Mouse (Mus musculus) embryonic facial prominence, embryonic 11.5 days (tissue): ENCODE results near the gene Vti1a. TPM values are rescaled to one million over a fixed set of nuclear protein-coding genes. Genes with fewer than 3 reads are reported as not detected.

Source experiments
- ATAC-seq: fragments of 200-750 bp; cut with Nextera tagmentation; replicated peaks from 2 replicates; pipeline ENCODE4 v1.8.0; 2017; ENCODE audit warnings: low read depth; ENCODE audit not compliant: insufficient number of reproducible peaks, low FRiP score, low TSS enrichment
- DNase-seq: peaks from one replicate; pipeline ENCODE4 v3.0.0-alpha.2; 2015; ENCODE audit warnings: low spot score
- H3K27ac ChIP-seq: fragments of 300-500 bp; sonication (generic); replicated peaks from 2 replicates; pipeline ENCODE4 v1.5.1; 2014; ENCODE audit warnings: mild to moderate bottlenecking, low read depth, low read length, control low read depth
- H3K27me3 ChIP-seq: fragments of 300-500 bp; sonication (generic); 2 replicates; pipeline ENCODE4 v1.6.1; 2014; ENCODE audit warnings: mild to moderate bottlenecking, low read length, moderate library complexity, mixed read lengths; ENCODE audit not compliant: control insufficient read depth, insufficient read depth
- H3K36me3 ChIP-seq: fragments of 300-500 bp; sonication (generic); replicated peaks from 2 replicates; pipeline ENCODE4 v1.6.1; 2014; ENCODE audit warnings: low read depth, mild to moderate bottlenecking, low read length, moderate library complexity, mixed read lengths; ENCODE audit not compliant: control insufficient read depth, insufficient read depth
- H3K4me1 ChIP-seq: fragments of 300-500 bp; sonication (generic); 2 replicates; pipeline ENCODE4 v1.6.1; 2014; ENCODE audit warnings: low read length, mixed read lengths; ENCODE audit not compliant: control insufficient read depth, insufficient read depth
- H3K4me2 ChIP-seq: fragments of 300-500 bp; sonication (generic); 2 replicates; pipeline ENCODE4 v1.6.1; 2014; ENCODE audit warnings: low read depth, mild to moderate bottlenecking, control low read depth, low read length, moderate library complexity
- H3K4me3 ChIP-seq: fragments of 300-500 bp; sonication (generic); 2 replicates; pipeline ENCODE4 v1.5.1; 2014; ENCODE audit warnings: low read depth, low read length, control low read depth
- H3K9ac ChIP-seq: fragments of 300-500 bp; sonication (generic); replicated peaks from 2 replicates; pipeline ENCODE4 v1.6.1; 2014; ENCODE audit warnings: mild to moderate bottlenecking, control low read depth, low read length
- H3K9me3 ChIP-seq: fragments of 300-500 bp; sonication (generic); replicated peaks from 2 replicates; pipeline ENCODE4 v1.6.1; 2016; ENCODE audit warnings: mild to moderate bottlenecking, low read length, inconsistent platforms, mixed read lengths; ENCODE audit not compliant: control insufficient read depth
- WGBS: fragments of 180-500 bp; shearing (Covaris S2); extraction: QIAGEN DNeasy Blood & Tissue Kit; methylation state at CpG from one replicate; pipeline ENCODE4 v1.1.7; 2014; 5-methylcytosine and 5-hydroxymethylcytosine counted together
- polyA plus RNA-seq: library from polyadenylated mRNA; unstranded; fragments of >200 nt; fragmentation: Nextera tagmentation; extraction: Ambion mirVana; gene quantifications from 2 replicates; pipeline ENCODE4 v1.2.1, GENCODE M21; 2014

Vti1a gene
- polyA plus RNA-seq, 1 experiment from 2014 or later: 22.4 TPM

- Histone ChIP-seq H3K9ac (no peak overlapping the region), H3K27ac (no peak overlapping the region), H3K27me3 (no peaks in the 10 kb centered on the region), H3K4me3 (no peak overlapping the region), H3K4me1 (no peaks in the 10 kb centered on the region), H3K9me3 (no peaks in the 10 kb centered on the region), H3K4me2 (no peak overlapping the region), H3K36me3 (no peaks in the 10 kb centered on the region)
- WGBS: 65% methylated on average over 21 of the region's 21 CpGs
- no peak for DNase-seq
- no peak for ATAC-seq
These were observed 153.4 kb downstream of the Vti1a start for GRCm38 (mm10) chr19:55469301-55470051.

- ATAC-seq: no peak
- no peaks in the 10 kb centered on the region for H3K36me3 ChIP-seq
- DNase-seq: no peak
- no peak overlapping the region for H3K9ac ChIP-seq
- H3K4me1 ChIP-seq: no peaks in the 10 kb centered on the region
- H3K27me3 ChIP-seq: no peaks in the 10 kb centered on the region
- no peak overlapping the region for H3K4me3 ChIP-seq
- no peaks in the 10 kb centered on the region for H3K9me3 ChIP-seq
- no peak overlapping the region for H3K4me2 ChIP-seq
- no peak overlapping the region for H3K27ac ChIP-seq
- 86% methylated on average over 8 of the region's 8 CpGs for WGBS
These were observed 156.5 kb downstream of the Vti1a start for GRCm38 (mm10) chr19:55472582-55472981.

- H3K9ac ChIP-seq: no peak overlapping the region
- DNase-seq (no peak), ATAC-seq (no peak)
- no peaks in the 10 kb centered on the region for H3K9me3 ChIP-seq
- H3K4me1 ChIP-seq: no peaks in the 10 kb centered on the region
- no peak overlapping the region for H3K4me3 ChIP-seq
- H3K36me3 ChIP-seq: no peaks in the 10 kb centered on the region
- H3K4me2 ChIP-seq: no peak overlapping the region
- no peaks in the 10 kb centered on the region for H3K27me3 ChIP-seq
- WGBS: 83% methylated on average over 6 of the region's 6 CpGs
- H3K27ac ChIP-seq: no peak overlapping the region
These were observed 158.1 kb downstream of the Vti1a start for GRCm38 (mm10) chr19:55474225-55474624.

- H3K9ac ChIP-seq: no peak overlapping the region
- no peak for DNase-seq
- no peaks in the 10 kb centered on the region for H3K9me3 ChIP-seq
- H3K27me3 ChIP-seq: no peaks in the 10 kb centered on the region
- no peak overlapping the region for H3K4me3 ChIP-seq
- no peaks in the 10 kb centered on the region for H3K4me1 ChIP-seq
- WGBS: 90% methylated on average over 5 of the region's 5 CpGs
- no peak for ATAC-seq
- H3K27ac ChIP-seq: no peak overlapping the region
- H3K4me2 ChIP-seq: no peak overlapping the region
- no peaks in the 10 kb centered on the region for H3K36me3 ChIP-seq
These were observed 164.4 kb downstream of the Vti1a start for GRCm38 (mm10) chr19:55480526-55480925.

GRCm38 (mm10) chr19:55481308-55481707 is 165.2 kb downstream of the Vti1a start:
- DNase-seq (no peak), ATAC-seq (no peak)
- WGBS: 46% methylated on average over 5 of the region's 5 CpGs
- H3K9me3 ChIP-seq: no peaks in the 10 kb centered on the region
- H3K4me3 ChIP-seq: no peak overlapping the region
- no peaks in the 10 kb centered on the region for H3K4me1 ChIP-seq
- H3K36me3 ChIP-seq: no peaks in the 10 kb centered on the region
- no peak overlapping the region for H3K4me2 ChIP-seq
- H3K9ac ChIP-seq: no peak overlapping the region
- no peaks in the 10 kb centered on the region for H3K27me3 ChIP-seq
- no peak overlapping the region for H3K27ac ChIP-seq

GRCm38 (mm10) chr19:55483526-55483925 is 167.4 kb downstream of the Vti1a start:
- no peaks in the 10 kb centered on the region for H3K36me3 ChIP-seq
- WGBS: 81% methylated on average over 5 of the region's 5 CpGs
- H3K27ac ChIP-seq: no peak overlapping the region
- ATAC-seq (no peak), DNase-seq (no peak)
- H3K9me3 ChIP-seq: no peaks in the 10 kb centered on the region
- no peak overlapping the region for H3K9ac ChIP-seq
- H3K4me2 ChIP-seq: no peak overlapping the region
- H3K27me3 ChIP-seq: no peaks in the 10 kb centered on the region
- H3K4me1 ChIP-seq: no peaks in the 10 kb centered on the region
- no peak overlapping the region for H3K4me3 ChIP-seq

- WGBS: 82% methylated on average over 6 of the region's 6 CpGs
- H3K27ac ChIP-seq: no peak overlapping the region
- ATAC-seq (no peak), DNase-seq (no peak)
- no peak overlapping the region for H3K9ac ChIP-seq
- H3K4me3 ChIP-seq: no peak overlapping the region
- H3K4me1 ChIP-seq: no peaks in the 10 kb centered on the region
- no peaks in the 10 kb centered on the region for H3K9me3 ChIP-seq
- no peaks in the 10 kb centered on the region for H3K36me3 ChIP-seq
- no peak overlapping the region for H3K4me2 ChIP-seq
- no peaks in the 10 kb centered on the region for H3K27me3 ChIP-seq
These were observed 168.5 kb downstream of the Vti1a start for GRCm38 (mm10) chr19:55484559-55484958.

GRCm38 (mm10) chr19:55486473-55486872 is 170.4 kb downstream of the Vti1a start:
- H3K4me3 ChIP-seq: no peak overlapping the region
- no peak for DNase-seq
- 61% methylated on average over 4 of the region's 4 CpGs for WGBS

More at GRCm38 (mm10) chr19:55486473-55486872, 170.4 kb downstream of the Vti1a start:
- ATAC-seq: no peak
- H3K27ac ChIP-seq: no peak overlapping the region
- H3K4me1 ChIP-seq: 0 out of 2 replicates have a peak, but pooled peaks cover 3% of the 10 kb centered on the region
- no peaks in the 10 kb centered on the region for H3K27me3 ChIP-seq
- H3K9ac ChIP-seq: no peak overlapping the region
- H3K4me2 ChIP-seq: no peak overlapping the region
- no peaks in the 10 kb centered on the region for H3K36me3 ChIP-seq
- H3K9me3 ChIP-seq: no peaks in the 10 kb centered on the region
